Mouse (Mus musculus) spleen, adult 18-20 months (tissue): ENCODE results near the gene 9130023H24Rik.

Experiments
- DNase-seq, 2 experiments: peaks; one replicate each; pipeline ENCODE4 v3.0.0; 2022; ENCODE audit warnings: mixed read lengths in 2 of 2

The 9130023H24Rik gene

GRCm38 (mm10) chr7:128237927-128238778 lies at the start of gene 9130023H24Rik:
9130023H24Rik (minus strand) TSS chr7:128238031.
- peak; percentile 100 for DNase-seq

- no peak for DNase-seq
These were observed 47.2 kb upstream of the 9130023H24Rik start for GRCm38 (mm10) chr7:128285060-128285459.

GRCm38 (mm10) chr7:128284047-128284446 lies 46.2 kb upstream of the 9130023H24Rik start:
- no peak for DNase-seq

GRCm38 (mm10) chr7:128282532-128283244 lies 44.9 kb upstream of the 9130023H24Rik start:
- DNase-seq, result no peak

- no peak for DNase-seq
These were observed 43.9 kb upstream of the 9130023H24Rik start for GRCm38 (mm10) chr7:128281765-128282164.

GRCm38 (mm10) chr7:128279750-128280149 lies 41.9 kb upstream of the 9130023H24Rik start:
- no peak for DNase-seq

- no peak for DNase-seq
These were observed 38.2 kb upstream of the 9130023H24Rik start for GRCm38 (mm10) chr7:128276051-128276450.

GRCm38 (mm10) chr7:128271496-128271895 lies 33.7 kb upstream of the 9130023H24Rik start:
- no peak for DNase-seq

GRCm38 (mm10) chr7:128270431-128270850 lies 32.6 kb upstream of the 9130023H24Rik start:
- DNase-seq, result no peak

- no peak for DNase-seq
These were observed 30.0 kb upstream of the 9130023H24Rik start for GRCm38 (mm10) chr7:128267813-128268212.

GRCm38 (mm10) chr7:128267391-128267790 lies 29.6 kb upstream of the 9130023H24Rik start:
- no peak for DNase-seq

GRCm38 (mm10) chr7:128266056-128266455 lies 28.2 kb upstream of the 9130023H24Rik start:
- DNase-seq, result no peak

GRCm38 (mm10) chr7:128265411-128265810 lies 27.6 kb upstream of the 9130023H24Rik start, which contains the start of gene Slc5a2:
Slc5a2 (plus strand) TSS chr7:128265657.
- no peak for DNase-seq

- no peak for DNase-seq
These were observed 19.0 kb upstream of the 9130023H24Rik start for GRCm38 (mm10) chr7:128256783-128257334.

- no peak for DNase-seq
These were observed 17.9 kb upstream of the 9130023H24Rik start for GRCm38 (mm10) chr7:128255757-128256156.

- DNase-seq, result no peak
These were observed 17.1 kb upstream of the 9130023H24Rik start for GRCm38 (mm10) chr7:128254978-128255377.

- no peak for DNase-seq
These were observed 14.8 kb upstream of the 9130023H24Rik start for GRCm38 (mm10) chr7:128252609-128253008.

- DNase-seq, result no peak
These were observed 14.1 kb upstream of the 9130023H24Rik start for GRCm38 (mm10) chr7:128251946-128252345.

GRCm38 (mm10) chr7:128249998-128250397 lies 12.2 kb upstream of the 9130023H24Rik start:
- DNase-seq, result no peak

- no peak for DNase-seq
These were observed 10.5 kb upstream of the 9130023H24Rik start for GRCm38 (mm10) chr7:128248081-128249042.

- DNase-seq, result peak; percentile 42 to 72
These were observed 9.6 kb upstream of the 9130023H24Rik start for GRCm38 (mm10) chr7:128247443-128247842.
